Mouse (Mus musculus) liver, postnatal 0 days (tissue): Measurements from ENCODE around the gene Chn2. TPM values are rescaled to one million over a fixed set of nuclear protein-coding genes. Genes with fewer than 3 reads are reported as not detected.

Experiments used
- ATAC-seq: fragments of 200-750 bp; cut with Nextera tagmentation; 2 replicates; pipeline ENCODE4 v1.8.0; 2017; ENCODE audit warnings: mild to moderate bottlenecking, moderate library complexity
- DNase-seq: peaks from one replicate; pipeline ENCODE4 v3.0.0-alpha.2; 2016
- H3K27ac ChIP-seq: fragments of 300-500 bp; sonication (generic); 2 replicates; pipeline ENCODE4 v1.5.1; 2014; ENCODE audit warnings: antibody characterized with exemption, moderate library complexity, mild to moderate bottlenecking, low read depth
- H3K27me3 ChIP-seq: fragments of 300-500 bp; sonication (generic); 2 replicates; pipeline ENCODE4 v1.6.1; 2014; ENCODE audit warnings: low read length, control low read depth, mixed read lengths; ENCODE audit not compliant: insufficient read depth
- H3K36me3 ChIP-seq: fragments of 300-500 bp; sonication (generic); replicated peaks from 2 replicates; pipeline ENCODE4 v1.6.1; 2014; ENCODE audit warnings: mild to moderate bottlenecking, control low read depth, low read length, moderate library complexity, mixed read lengths; ENCODE audit not compliant: insufficient read depth
- H3K4me1 ChIP-seq: fragments of 300-500 bp; sonication (generic); 2 replicates; pipeline ENCODE4 v1.6.1; 2014; ENCODE audit warnings: antibody characterized with exemption, mild to moderate bottlenecking, control low read depth; ENCODE audit not compliant: insufficient read depth
- H3K4me2 ChIP-seq: fragments of 300-500 bp; sonication (generic); 2 replicates; pipeline ENCODE4 v1.6.1; 2014; ENCODE audit warnings: low read depth, mild to moderate bottlenecking, low read length, moderate library complexity, mixed read lengths
- H3K4me3 ChIP-seq: fragments of 300-500 bp; sonication (generic); 2 replicates; pipeline ENCODE4 v1.5.1; 2014; ENCODE audit warnings: low read depth, low read length
- H3K9ac ChIP-seq: fragments of 300-500 bp; sonication (generic); replicated peaks from 2 replicates; pipeline ENCODE4 v1.6.1; 2014; ENCODE audit warnings: mild to moderate bottlenecking, moderate library complexity
- H3K9me3 ChIP-seq: fragments of 300-500 bp; sonication (generic); 2 replicates; pipeline ENCODE4 v1.6.1; 2016; ENCODE audit warnings: mild to moderate bottlenecking, control low read depth, low read length, mixed read lengths
- CTCF ChIP-seq: sonication (generic); IDR thresholded peaks from 2 replicates; pipeline ENCODE4 v1.5.1; 2016; ENCODE audit warnings: antibody characterized with exemption, low read depth
- EP300 ChIP-seq: IDR thresholded peaks from 2 replicates; pipeline ENCODE4 v1.6.1; 2016; ENCODE audit warnings: antibody characterized with exemption, low read depth, mild to moderate bottlenecking
- WGBS: fragments of 180-500 bp; shearing (Covaris S2); extraction: QIAGEN DNeasy Blood & Tissue Kit; methylation state at CpG from one replicate; pipeline ENCODE4 v1.1.7; 2014; ENCODE audit not compliant: insufficient replicate concordance; 5-methylcytosine and 5-hydroxymethylcytosine counted together
- polyA plus RNA-seq: library from polyadenylated mRNA; unstranded; fragments of >200 nt; fragmentation: Nextera tagmentation; extraction: Ambion mirVana; gene quantifications from 2 replicates; pipeline ENCODE4 v1.2.1, GENCODE M21; 2015

Gene Chn2
- polyA plus RNA-seq, 1 experiment from 2014 or later: 10.8 TPM

DNA sequence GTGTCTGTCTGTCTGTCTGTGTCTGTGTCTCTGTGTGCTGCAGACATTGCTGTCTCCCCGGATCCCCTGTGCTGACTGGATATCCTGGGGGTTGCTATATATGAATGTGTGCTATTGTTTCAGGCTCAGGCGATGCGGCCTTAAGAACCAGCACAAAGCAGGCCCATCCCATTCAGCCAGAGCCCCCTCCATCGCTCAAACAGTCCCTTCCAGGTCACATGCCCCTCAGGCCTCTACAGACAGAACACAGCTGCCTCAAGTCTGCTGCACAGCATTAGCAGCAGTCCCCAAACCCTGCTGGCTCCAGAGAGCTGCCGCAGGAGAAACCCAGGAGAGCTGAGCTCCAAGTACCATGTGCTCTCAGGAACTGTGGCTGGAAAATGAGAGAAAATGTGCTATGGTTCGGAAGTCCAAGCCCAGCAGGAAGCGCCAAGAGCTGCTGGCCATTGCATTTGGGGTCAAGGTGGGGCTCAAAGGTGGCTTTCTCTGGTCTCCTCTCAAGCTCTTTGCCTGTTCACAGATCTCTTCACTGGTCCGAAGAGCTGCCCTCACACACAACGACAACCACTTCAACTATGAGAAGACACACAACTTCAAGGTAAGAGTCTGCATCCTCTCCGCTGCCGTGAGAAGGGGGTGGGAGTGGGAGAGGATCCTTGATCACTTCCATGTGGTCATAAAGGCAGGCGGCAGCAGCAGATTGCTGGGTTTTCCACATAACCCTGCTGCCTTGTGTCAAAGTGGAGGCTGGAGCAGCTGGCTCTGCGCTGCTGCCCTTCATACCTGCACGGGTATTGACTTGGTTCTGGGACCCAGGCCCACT is 233.4 kb downstream of the Chn2 start:
- Histone ChIP-seq H3K9ac (no peak overlapping the region), H3K36me3 (no peaks in the 10 kb centered on the region), H3K9me3 (no peaks in the 10 kb centered on the region), H3K4me3 (no peak overlapping the region), H3K27me3 (no peaks in the 10 kb centered on the region), H3K27ac (no peak overlapping the region), H3K4me1 (no peaks in the 10 kb centered on the region), H3K4me2 (no peak overlapping the region)
- WGBS: 74% methylated on average over 14 of the region's 14 CpGs
- ATAC-seq (no peak), DNase-seq (no peak)
- no peak for TF ChIP-seq EP300
- no peak for TF ChIP-seq CTCF

DNA sequence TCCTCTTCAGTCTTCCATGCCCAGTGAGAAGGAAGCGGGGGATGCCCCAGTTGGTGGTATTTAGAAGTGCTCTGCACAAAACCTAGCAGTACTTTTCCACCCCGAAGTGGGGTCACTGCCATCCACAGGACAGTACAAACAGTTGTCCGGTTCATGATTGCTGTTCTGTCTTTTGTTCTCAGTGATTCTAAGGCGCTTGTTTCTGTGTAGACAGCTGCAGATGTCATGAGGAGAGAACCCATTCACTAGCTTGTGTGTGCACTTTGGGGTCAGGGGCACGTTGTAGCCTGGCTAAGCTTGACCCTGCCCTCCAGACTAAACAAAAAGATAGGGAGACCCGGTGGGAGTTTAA is 234.0 kb downstream of the Chn2 start:
- ATAC-seq: no peak
- no peak overlapping the region for H3K27ac ChIP-seq
- TF ChIP-seq CTCF (no peak), EP300 (no peak)
- DNase-seq: no peak
- no peaks in the 10 kb centered on the region for H3K27me3 ChIP-seq
- H3K4me1 ChIP-seq: no peaks in the 10 kb centered on the region
- no peaks in the 10 kb centered on the region for H3K36me3 ChIP-seq
- no peak overlapping the region for H3K4me2 ChIP-seq
- no peaks in the 10 kb centered on the region for H3K9me3 ChIP-seq
- no peak overlapping the region for H3K9ac ChIP-seq
- 53% methylated on average over 6 of the region's 6 CpGs for WGBS
- H3K4me3 ChIP-seq: no peak overlapping the region

DNA sequence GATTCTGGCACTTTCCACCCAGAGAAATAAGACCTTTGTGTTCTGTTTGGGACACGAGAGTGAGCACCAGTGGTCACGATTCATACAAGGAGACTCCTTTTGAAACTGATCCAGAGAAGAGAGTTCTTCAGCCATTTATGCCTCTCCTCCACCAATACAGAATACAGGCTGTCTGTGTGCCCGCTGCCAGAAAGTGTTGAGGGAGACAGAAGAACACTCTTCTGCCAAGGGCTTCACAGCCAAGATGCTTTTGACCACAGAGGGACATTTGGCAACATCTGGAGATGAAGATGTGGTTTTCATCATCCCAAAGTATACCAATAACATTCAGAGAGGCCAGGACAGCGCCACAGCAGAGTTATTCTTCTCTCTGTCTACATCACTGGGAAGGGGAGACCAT is 237.9 kb downstream of the Chn2 start:
- no peak for TF ChIP-seq EP300
- TF ChIP-seq CTCF: no peak
- no peak overlapping the region for H3K4me2 ChIP-seq
- H3K36me3 ChIP-seq: no peaks in the 10 kb centered on the region
- 84% methylated on average over 4 of the region's 4 CpGs for WGBS
- no peak for DNase-seq
- peaks cover 3% of the 10 kb centered on the region; the same call in 1 of the 2 replicates for H3K4me1 ChIP-seq
- H3K27ac ChIP-seq: no peak overlapping the region
- H3K27me3 ChIP-seq: no peaks in the 10 kb centered on the region
- H3K4me3 ChIP-seq: no peak overlapping the region
- H3K9me3 ChIP-seq: no peaks in the 10 kb centered on the region
- ATAC-seq: no peak
- no peak overlapping the region for H3K9ac ChIP-seq

DNA sequence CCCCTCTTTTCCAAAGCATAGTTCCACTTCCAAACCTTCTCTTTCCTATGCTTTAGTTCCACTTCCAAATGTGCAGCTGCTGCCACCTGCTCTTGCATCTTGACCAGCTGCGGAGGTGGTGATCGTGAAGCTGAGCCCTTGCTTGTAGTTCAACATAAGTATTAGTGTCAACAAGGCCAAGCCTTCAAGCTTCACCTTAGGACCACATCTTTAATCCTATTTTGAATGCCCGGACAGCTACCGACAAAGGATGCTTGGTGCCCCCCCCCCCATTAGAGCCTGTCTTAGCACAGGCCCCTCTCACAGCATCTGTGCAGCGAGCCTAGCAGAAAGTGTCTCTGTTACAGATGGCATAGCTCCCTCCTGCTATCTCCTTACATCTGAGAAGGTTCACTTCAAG is 238.5 kb downstream of the Chn2 start:
- TF ChIP-seq EP300 (no peak), CTCF (no peak)
- Histone ChIP-seq H3K27ac (no peak overlapping the region), H3K9me3 (no peaks in the 10 kb centered on the region), H3K4me2 (no peak overlapping the region), H3K9ac (no peak overlapping the region), H3K36me3 (no peaks in the 10 kb centered on the region), H3K4me3 (no peak overlapping the region), H3K4me1 (peaks cover 3% of the 10 kb centered on the region; the same call in 1 of the 2 replicates), H3K27me3 (no peaks in the 10 kb centered on the region)
- ATAC-seq: no peak
- DNase-seq: no peak
- 83% methylated on average over 5 of the region's 5 CpGs for WGBS

DNA sequence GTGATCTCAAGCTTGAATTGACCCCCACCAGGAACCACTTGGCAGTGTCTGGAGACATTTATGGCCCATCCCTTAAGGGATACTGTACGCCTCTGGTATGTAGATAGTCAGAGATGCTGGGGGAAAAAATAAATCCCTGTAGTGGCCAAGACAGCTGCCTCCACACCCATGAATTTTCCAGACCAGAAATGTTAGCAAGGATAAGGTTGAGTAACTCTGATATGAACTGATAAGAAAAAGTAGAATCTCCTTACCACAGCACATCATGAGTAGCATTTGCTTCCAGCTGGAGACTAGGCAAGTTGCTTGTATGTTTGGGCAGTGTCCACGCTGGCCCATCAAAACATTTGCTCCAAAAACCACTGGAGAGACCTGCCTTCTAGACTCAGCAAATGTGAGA is 239.3 kb downstream of the Chn2 start:
- DNase-seq (no peak), ATAC-seq (no peak)
- TF ChIP-seq EP300 (no peak), CTCF (no peak)
- Histone ChIP-seq H3K4me1 (peaks cover 3% of the 10 kb centered on the region; the same call in 1 of the 2 replicates), H3K9ac (no peak overlapping the region), H3K36me3 (no peaks in the 10 kb centered on the region), H3K9me3 (no peaks in the 10 kb centered on the region), H3K27me3 (no peaks in the 10 kb centered on the region), H3K4me2 (no peak overlapping the region), H3K27ac (no peak overlapping the region), H3K4me3 (no peak overlapping the region)
- WGBS: 83% methylated on average over 2 of the region's 2 CpGs

DNA sequence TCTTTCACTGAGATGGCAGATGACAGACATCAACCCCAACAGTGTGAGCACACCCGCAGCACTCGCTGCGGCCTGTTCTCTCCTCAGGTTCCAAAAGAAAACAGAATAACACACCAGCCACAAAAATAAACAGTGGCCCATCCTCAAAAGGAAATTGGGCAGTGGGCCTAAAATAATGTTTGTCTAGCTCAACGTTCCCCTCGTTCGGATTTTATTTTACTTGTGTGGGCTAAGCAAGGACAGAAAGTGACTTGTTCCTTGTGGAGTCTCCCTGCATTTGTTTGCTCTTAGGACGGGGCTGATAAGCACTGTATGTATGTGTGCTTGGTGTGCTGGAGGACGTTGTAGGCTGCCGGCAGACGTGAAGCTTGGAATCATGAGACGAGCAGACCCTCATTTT is 240.0 kb downstream of the Chn2 start:
- Histone ChIP-seq H3K27ac (no peak overlapping the region), H3K9ac (no peak overlapping the region), H3K9me3 (no peaks in the 10 kb centered on the region), H3K4me2 (no peak overlapping the region), H3K4me3 (no peak overlapping the region), H3K27me3 (no peaks in the 10 kb centered on the region), H3K4me1 (peaks cover 3% of the 10 kb centered on the region; the same call in 1 of the 2 replicates), H3K36me3 (no peaks in the 10 kb centered on the region)
- WGBS: 51% methylated on average over 11 of the region's 11 CpGs
- ATAC-seq (no peak), DNase-seq (no peak)
- TF ChIP-seq EP300 (no peak), CTCF (no peak)
